Mouse (Mus musculus) testis, adult 2 months (tissue): ENCODE data around the gene Ank3. TPM values are rescaled to one million over a fixed set of nuclear protein-coding genes. Genes with fewer than 3 reads are reported as not detected.

Experiments used
- H3K27ac ChIP-seq: fragments of 200-500 bp; 2 replicates; pipeline ENCODE4 v1.5.1; 2012; ENCODE audit warnings: low read depth, low read length; ENCODE audit not compliant: control insufficient read depth, insufficient read depth
- H3K27me3 ChIP-seq: fragments of 200-500 bp; 2 replicates; pipeline ENCODE4 v1.6.1; 2012; ENCODE audit warnings: mild to moderate bottlenecking, low read length, moderate library complexity; ENCODE audit not compliant: control insufficient read depth, insufficient read depth
- H3K36me3 ChIP-seq: fragments of 200-500 bp; 2 replicates; pipeline ENCODE4 v1.6.1; 2012; ENCODE audit warnings: mild to moderate bottlenecking, low read length; ENCODE audit not compliant: control insufficient read depth, insufficient read depth
- H3K4me1 ChIP-seq: fragments of 200-500 bp; 2 replicates; pipeline ENCODE4 v1.6.1; 2012; ENCODE audit warnings: low read length; ENCODE audit not compliant: control insufficient read depth, insufficient read depth
- H3K4me3 ChIP-seq: fragments of 200-500 bp; 2 replicates; pipeline ENCODE4 v1.5.1; 2012; ENCODE audit warnings: low read depth, mild to moderate bottlenecking, low read length, moderate library complexity, mixed read lengths; ENCODE audit not compliant: control insufficient read depth
- CTCF ChIP-seq: fragments of 200-500 bp; IDR thresholded peaks from 2 replicates; pipeline ENCODE4 v1.5.1; 2012; ENCODE audit warnings: low read depth, mild to moderate bottlenecking, inconsistent platforms, low read length, moderate library complexity; ENCODE audit not compliant: control insufficient read depth, insufficient read depth, insufficient replicate concordance
- POLR2A ChIP-seq: fragments of 200-500 bp; IDR thresholded peaks from 2 replicates; pipeline ENCODE4 v1.6.1; 2012; ENCODE audit warnings: low read depth, mild to moderate bottlenecking, inconsistent platforms, low read length, moderate library complexity; ENCODE audit not compliant: control insufficient read depth
- polyA plus RNA-seq: library from polyadenylated mRNA; depleted of rRNA; stranded (reverse); fragments of >200 nt; gene quantifications from 2 replicates; pipeline ENCODE4 v1.2.3, GENCODE M21; 2012

The Ank3 gene
- polyA plus RNA-seq, 1 experiment, result 3.4 TPM

DNA sequence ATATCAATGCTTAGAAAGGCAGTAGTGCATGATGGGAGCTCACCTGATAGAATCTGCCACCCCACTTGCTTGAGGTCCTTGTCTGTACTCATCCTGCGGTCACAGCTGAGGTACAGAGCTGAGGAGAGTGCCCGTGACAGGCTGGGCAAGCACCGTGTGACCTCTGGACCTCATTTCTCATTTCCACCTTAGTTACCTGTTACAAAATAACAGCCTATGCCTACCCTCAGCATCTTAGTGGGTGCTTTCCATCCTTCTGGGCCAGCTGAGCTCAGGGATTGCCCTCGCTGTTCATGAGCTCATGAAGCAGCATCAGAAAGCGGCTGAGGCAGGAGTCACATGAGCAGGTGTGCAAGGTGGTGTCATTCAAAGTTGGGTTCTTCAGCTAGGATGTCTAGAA, 523.5 kb downstream of the Ank3 start:
- Histone ChIP-seq H3K4me3 (no peak overlapping the region), H3K27me3 (no peaks in the 10 kb centered on the region), H3K36me3 (no peaks in the 10 kb centered on the region), H3K4me1 (peaks cover 12% of the 10 kb centered on the region), H3K27ac (no peak overlapping the region)
- TF ChIP-seq CTCF (no peak), POLR2A (no peak)

GRCm38 (mm10) chr10:69923801-69924200, 525.2 kb downstream of the Ank3 start:
- no peaks in the 10 kb centered on the region for H3K27me3 ChIP-seq
- H3K27ac ChIP-seq, result no peak overlapping the region
- H3K4me1 ChIP-seq, result peaks cover 12% of the 10 kb centered on the region
- TF ChIP-seq CTCF (no peak), POLR2A (no peak)
- no peak overlapping the region for H3K4me3 ChIP-seq
- no peaks in the 10 kb centered on the region for H3K36me3 ChIP-seq

DNA sequence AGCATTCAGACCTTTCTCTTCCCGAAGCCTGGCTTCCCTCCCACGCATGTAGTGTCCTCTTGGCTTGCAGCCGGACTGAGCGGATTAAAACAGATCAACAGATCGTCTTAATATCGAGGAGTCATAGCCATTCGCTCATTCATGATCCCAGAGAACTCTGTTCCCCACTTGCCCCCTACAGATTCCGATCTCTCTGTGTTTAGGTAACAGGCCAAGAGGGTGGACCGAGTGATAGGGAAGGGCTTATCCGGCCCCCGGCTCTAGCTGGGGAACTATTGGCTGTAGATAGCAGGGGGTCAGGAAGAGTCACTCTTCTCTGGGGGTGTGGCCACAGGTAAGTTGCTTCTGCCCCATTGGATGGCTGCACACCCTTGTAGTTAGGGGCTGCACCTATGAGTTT, 525.7 kb downstream of the Ank3 start:
- no peaks in the 10 kb centered on the region for H3K27me3 ChIP-seq
- peak overlapping the region; percentile 49; the same call in 1 of the 2 replicates for H3K27ac ChIP-seq
- peak overlapping the region; percentile 36 for H3K4me3 ChIP-seq
- TF ChIP-seq POLR2A, result no peak
- no peak for TF ChIP-seq CTCF
- no peaks in the 10 kb centered on the region for H3K36me3 ChIP-seq
- peaks cover 12% of the 10 kb centered on the region for H3K4me1 ChIP-seq

DNA sequence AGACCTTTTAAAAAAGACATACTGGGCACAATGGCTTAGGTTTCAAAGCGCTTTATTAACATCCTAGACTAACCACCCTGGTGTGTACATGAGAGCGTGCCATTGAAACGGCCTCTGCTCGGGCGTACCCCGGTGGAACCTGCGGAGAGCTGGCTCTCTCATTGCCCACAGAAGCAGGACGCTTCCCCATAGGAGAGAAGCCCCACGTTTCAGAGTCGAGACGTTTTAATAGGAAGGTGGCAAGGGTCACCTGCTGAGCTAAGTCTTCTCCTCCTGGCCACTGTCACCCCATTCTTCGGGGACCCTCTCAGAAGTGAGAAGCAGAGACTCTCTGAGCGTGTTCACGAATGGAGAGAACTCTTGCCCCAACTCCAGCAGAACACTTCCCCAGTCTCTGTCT, 526.3 kb downstream of the Ank3 start:
- H3K27ac ChIP-seq, result peak overlapping the region; percentile 23

GRCm38 (mm10) chr10:69925285-69926157, 526.9 kb downstream of the Ank3 start:
- no peaks in the 10 kb centered on the region for H3K27me3 ChIP-seq
- H3K4me3 ChIP-seq, result peak overlapping the region; percentile 46
- TF ChIP-seq POLR2A (no peak), CTCF (no peak)
- H3K4me1 ChIP-seq, result peaks cover 12% of the 10 kb centered on the region
- H3K27ac ChIP-seq, result peak overlapping the region; percentile 63
- H3K36me3 ChIP-seq, result no peaks in the 10 kb centered on the region

More for the DNA sequence above, 526.3 kb downstream of the Ank3 start:
- peaks cover 12% of the 10 kb centered on the region for H3K4me1 ChIP-seq
- H3K36me3 ChIP-seq, result no peaks in the 10 kb centered on the region
- TF ChIP-seq POLR2A (no peak), CTCF (no peak)
- peak overlapping the region; percentile 46 for H3K4me3 ChIP-seq
- H3K27me3 ChIP-seq, result no peaks in the 10 kb centered on the region

DNA sequence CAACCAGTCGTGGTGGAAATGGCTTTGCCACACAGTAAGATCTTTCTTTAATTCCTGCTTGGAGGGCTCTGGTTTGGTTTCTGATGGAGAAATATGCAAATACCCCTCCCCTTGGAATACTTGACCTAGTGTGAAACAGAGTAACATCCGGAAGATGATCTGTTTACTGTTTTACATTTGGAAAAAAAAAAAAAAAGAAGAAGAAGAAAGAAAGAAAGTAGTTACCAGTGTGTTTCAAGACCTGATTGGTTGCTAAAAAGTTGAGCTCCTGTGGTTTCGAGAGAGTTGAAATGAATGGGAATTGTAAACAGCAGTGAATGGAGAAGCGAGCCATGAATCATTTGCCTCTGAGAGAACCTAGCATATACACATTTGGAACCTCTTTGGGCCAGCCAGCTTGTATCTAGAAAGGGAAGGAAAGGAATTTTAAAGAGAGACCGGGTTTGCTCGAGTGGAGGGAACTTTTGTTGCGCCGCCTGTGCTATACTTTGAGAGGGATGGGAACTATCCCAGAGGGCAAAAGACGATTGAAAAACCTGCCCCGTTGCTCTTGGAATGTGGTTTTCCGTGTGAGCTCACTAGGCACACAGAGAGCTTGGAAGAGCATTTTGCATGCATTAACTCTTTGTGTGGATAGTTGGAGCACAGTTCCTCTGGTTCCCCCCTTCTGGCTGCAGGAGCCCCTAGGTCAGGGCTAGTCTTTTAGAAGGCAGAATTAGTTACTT, 527.7 kb downstream of the Ank3 start:
- TF ChIP-seq POLR2A (no peak), CTCF (no peak)
- H3K4me3 ChIP-seq, result peak overlapping the region; percentile 32
- H3K27me3 ChIP-seq, result no peaks in the 10 kb centered on the region
- peak overlapping the region; percentile 64 for H3K27ac ChIP-seq
- peaks cover 12% of the 10 kb centered on the region for H3K4me1 ChIP-seq
- H3K36me3 ChIP-seq, result no peaks in the 10 kb centered on the region

- Histone ChIP-seq H3K27ac (no peak overlapping the region), H3K4me3 (no peak overlapping the region), H3K36me3 (no peaks in the 10 kb centered on the region), H3K4me1 (peaks cover 12% of the 10 kb centered on the region), H3K27me3 (no peaks in the 10 kb centered on the region)
- TF ChIP-seq CTCF (no peak), POLR2A (no peak)
Observed at GRCm38 (mm10) chr10:69927012-69927411, 528.4 kb downstream of the Ank3 start.
